Mouse (Mus musculus): ENCODE data around the gene 1500009C09Rik. TPM values are rescaled to one million over a fixed set of nuclear protein-coding genes. Genes with fewer than 3 reads are reported as not detected.
A peak's percentile ranks its signal among the peaks of the same experiment; 100 is the strongest.

The 1500009C09Rik gene
- polyA plus RNA-seq, 1 experiment from 2014 or later, result 2.4 TPM

GRCm38 (mm10) chr15:82255944-82256383, 3.8 kb downstream of the 1500009C09Rik start:
- H3K9me3 ChIP-seq (ENCODE audit: control insufficient read depth, low read length), result no peaks in the 10 kb centered on the region
- 13% methylated on average over 10 of the region's 10 CpGs for WGBS
- H3K4me2 ChIP-seq (ENCODE audit: low read depth, low read length, severe bottlenecking), result peak overlapping the region; percentile 53
- H3K36me3 ChIP-seq (ENCODE audit: control insufficient read depth, insufficient read depth, low read length), result no peaks in the 10 kb centered on the region
- no peaks in the 10 kb centered on the region for H3K27me3 ChIP-seq (ENCODE audit: control insufficient read depth, insufficient read depth, low read length)
- H3K4me1 ChIP-seq (replicated peaks; ENCODE audit: control insufficient read depth, insufficient read depth, low read length), result peaks cover 13% of the 10 kb centered on the region; the same call in 1 of the 2 replicates
- DNase-seq (ENCODE audit: low spot score) (peak; percentile 74), ATAC-seq (replicated peaks; ENCODE audit: low FRiP score) (peak; percentile 84)
- H3K9ac ChIP-seq (ENCODE audit: low read length), result peak overlapping the region; percentile 39
- H3K4me3 ChIP-seq (ENCODE audit: low read depth, low read length), result peak overlapping the region; percentile 35
- peak overlapping the region; percentile 59; the same call in 1 of the 2 replicates for H3K27ac ChIP-seq (ENCODE audit: low read depth, low read length)

GRCm38 (mm10) chr15:82259510-82259909, 7.3 kb downstream of the 1500009C09Rik start:
- Histone ChIP-seq H3K27me3 (ENCODE audit: control insufficient read depth, insufficient read depth, low read length) (no peaks in the 10 kb centered on the region), H3K4me3 (ENCODE audit: low read depth, low read length) (no peak overlapping the region), H3K4me2 (ENCODE audit: low read depth, low read length, severe bottlenecking) (no peak overlapping the region), H3K27ac (ENCODE audit: low read depth, low read length) (no peak overlapping the region), H3K36me3 (ENCODE audit: control insufficient read depth, insufficient read depth, low read length) (no peaks in the 10 kb centered on the region), H3K4me1 (replicated peaks; ENCODE audit: control insufficient read depth, insufficient read depth, low read length) (peaks cover 13% of the 10 kb centered on the region; the same call in 1 of the 2 replicates), H3K9ac (ENCODE audit: low read length) (no peak overlapping the region), H3K9me3 (ENCODE audit: control insufficient read depth, low read length) (no peaks in the 10 kb centered on the region)
- DNase-seq (ENCODE audit: low spot score) (peak; percentile 88), ATAC-seq (replicated peaks; ENCODE audit: low FRiP score) (no peak)
- WGBS, result 13% methylated on average over 16 of the region's 16 CpGs

GRCm38 (mm10) chr15:82266356-82266755, 14.2 kb downstream of the 1500009C09Rik start:
- H3K27ac ChIP-seq (ENCODE audit: low read depth, low read length), result no peak overlapping the region
- no peak; the same call in 1 of the 2 replicates for ATAC-seq (replicated peaks; ENCODE audit: low FRiP score)

GRCm38 (mm10) chr15:82268185-82268584, 16.0 kb downstream of the 1500009C09Rik start:
- Histone ChIP-seq H3K36me3 (ENCODE audit: control insufficient read depth, insufficient read depth, low read length) (no peaks in the 10 kb centered on the region), H3K27ac (ENCODE audit: low read depth, low read length) (0 out of 2 replicates have a peak overlapping the region, but pooled peaks have one; percentile 6), H3K4me2 (ENCODE audit: low read depth, low read length, severe bottlenecking) (no peak overlapping the region), H3K9me3 (ENCODE audit: control insufficient read depth, low read length) (no peaks in the 10 kb centered on the region), H3K9ac (ENCODE audit: low read length) (0 out of 2 replicates have a peak overlapping the region, but pooled peaks have one; percentile 14), H3K4me1 (replicated peaks; ENCODE audit: control insufficient read depth, insufficient read depth, low read length) (peaks cover 6% of the 10 kb centered on the region; the same call in 1 of the 2 replicates), H3K27me3 (ENCODE audit: control insufficient read depth, insufficient read depth, low read length) (no peaks in the 10 kb centered on the region; the same call in 1 of the 2 replicates), H3K4me3 (ENCODE audit: low read depth, low read length) (no peak overlapping the region)
- ATAC-seq (replicated peaks; ENCODE audit: low FRiP score) (no peak), DNase-seq (ENCODE audit: low spot score) (peak; percentile 70)
- WGBS, result 21% methylated on average over 3 of the region's 3 CpGs

More at GRCm38 (mm10) chr15:82266356-82266755, 14.2 kb downstream of the 1500009C09Rik start:
- Histone ChIP-seq H3K9ac (ENCODE audit: low read length) (no peak overlapping the region), H3K4me1 (replicated peaks; ENCODE audit: control insufficient read depth, insufficient read depth, low read length) (peaks cover 6% of the 10 kb centered on the region; the same call in 1 of the 2 replicates), H3K36me3 (ENCODE audit: control insufficient read depth, insufficient read depth, low read length) (no peaks in the 10 kb centered on the region), H3K4me2 (ENCODE audit: low read depth, low read length, severe bottlenecking) (no peak overlapping the region), H3K4me3 (ENCODE audit: low read depth, low read length) (no peak overlapping the region), H3K27me3 (ENCODE audit: control insufficient read depth, insufficient read depth, low read length) (no peaks in the 10 kb centered on the region; the same call in 1 of the 2 replicates), H3K9me3 (ENCODE audit: control insufficient read depth, low read length) (no peaks in the 10 kb centered on the region)
- 16% methylated on average over 6 of the region's 6 CpGs for WGBS
- DNase-seq (ENCODE audit: low spot score), result peak; percentile 85

GRCm38 (mm10) chr15:82268783-82269182, 16.6 kb downstream of the 1500009C09Rik start:
- Histone ChIP-seq H3K9ac (ENCODE audit: low read length) (no peak overlapping the region), H3K4me2 (ENCODE audit: low read depth, low read length, severe bottlenecking) (no peak overlapping the region), H3K27ac (ENCODE audit: low read depth, low read length) (no peak overlapping the region), H3K9me3 (ENCODE audit: control insufficient read depth, low read length) (no peaks in the 10 kb centered on the region), H3K4me1 (replicated peaks; ENCODE audit: control insufficient read depth, insufficient read depth, low read length) (peaks cover 6% of the 10 kb centered on the region; the same call in 1 of the 2 replicates), H3K4me3 (ENCODE audit: low read depth, low read length) (no peak overlapping the region), H3K36me3 (ENCODE audit: control insufficient read depth, insufficient read depth, low read length) (no peaks in the 10 kb centered on the region), H3K27me3 (ENCODE audit: control insufficient read depth, insufficient read depth, low read length) (peaks cover 2% of the 10 kb centered on the region; the same call in 1 of the 2 replicates)
- 89% methylated on average over 9 of the region's 9 CpGs for WGBS
- no peak for DNase-seq (ENCODE audit: low spot score)
- ATAC-seq (replicated peaks; ENCODE audit: low FRiP score), result no peak

GRCm38 (mm10) chr15:82271201-82271600, 19.0 kb downstream of the 1500009C09Rik start:
- Histone ChIP-seq H3K4me1 (replicated peaks; ENCODE audit: control insufficient read depth, insufficient read depth, low read length) (peaks cover 9% of the 10 kb centered on the region; the same call in 1 of the 2 replicates), H3K36me3 (ENCODE audit: control insufficient read depth, insufficient read depth, low read length) (no peaks in the 10 kb centered on the region), H3K4me3 (ENCODE audit: low read depth, low read length) (no peak overlapping the region), H3K9me3 (ENCODE audit: control insufficient read depth, low read length) (no peaks in the 10 kb centered on the region), H3K9ac (ENCODE audit: low read length) (no peak overlapping the region), H3K27ac (ENCODE audit: low read depth, low read length) (no peak overlapping the region), H3K4me2 (ENCODE audit: low read depth, low read length, severe bottlenecking) (no peak overlapping the region), H3K27me3 (ENCODE audit: control insufficient read depth, insufficient read depth, low read length) (peaks cover 3% of the 10 kb centered on the region; the same call in 1 of the 2 replicates)
- ATAC-seq (replicated peaks; ENCODE audit: low FRiP score) (0 out of 2 replicates have a peak, but pooled peaks have one; percentile 13), DNase-seq (ENCODE audit: low spot score) (peak; percentile 91)
- 3% methylated on average over 5 of the region's 5 CpGs for WGBS

- WGBS, result 85% methylated on average over 6 of the region's 6 CpGs
- H3K4me1 ChIP-seq (replicated peaks; ENCODE audit: control insufficient read depth, insufficient read depth, low read length), result peaks cover 12% of the 10 kb centered on the region; the same call in 1 of the 2 replicates
- no peak overlapping the region for H3K27ac ChIP-seq (ENCODE audit: low read depth, low read length)
- DNase-seq (ENCODE audit: low spot score), result no peak
- H3K36me3 ChIP-seq (ENCODE audit: control insufficient read depth, insufficient read depth, low read length), result no peaks in the 10 kb centered on the region
- peaks cover 3% of the 10 kb centered on the region; the same call in 1 of the 2 replicates for H3K27me3 ChIP-seq (ENCODE audit: control insufficient read depth, insufficient read depth, low read length)
- ATAC-seq (replicated peaks; ENCODE audit: low FRiP score), result no peak
- H3K4me3 ChIP-seq (ENCODE audit: low read depth, low read length), result no peak overlapping the region
- H3K9ac ChIP-seq (ENCODE audit: low read length), result no peak overlapping the region
- no peak overlapping the region for H3K4me2 ChIP-seq (ENCODE audit: low read depth, low read length, severe bottlenecking)
- no peaks in the 10 kb centered on the region for H3K9me3 ChIP-seq (ENCODE audit: control insufficient read depth, low read length)
Measured at GRCm38 (mm10) chr15:82272295-82272694, 20.1 kb downstream of the 1500009C09Rik start.

GRCm38 (mm10) chr15:82274593-82274926, 22.4 kb downstream of the 1500009C09Rik start, which contains the start of gene Sept3:
Sept3 (plus strand) TSS chr15:82274893.
- Histone ChIP-seq H3K4me1 (replicated peaks; ENCODE audit: control insufficient read depth, insufficient read depth, low read length) (peaks cover 8% of the 10 kb centered on the region; the same call in 1 of the 2 replicates), H3K9ac (ENCODE audit: low read length) (peak within 1 kb of the TSS; percentile 92), H3K4me3 (ENCODE audit: low read depth, low read length) (peak within 1 kb of the TSS; percentile 73), H3K9me3 (ENCODE audit: control insufficient read depth, low read length) (no peaks in the 10 kb centered on the region), H3K4me2 (ENCODE audit: low read depth, low read length, severe bottlenecking) (peak within 1 kb of the TSS; percentile 93), H3K27ac (ENCODE audit: low read depth, low read length) (peak within 1 kb of the TSS; percentile 88), H3K36me3 (ENCODE audit: control insufficient read depth, insufficient read depth, low read length) (peaks cover 3% of the 10 kb centered on the region; the same call in 1 of the 2 replicates), H3K27me3 (ENCODE audit: control insufficient read depth, insufficient read depth, low read length) (peaks cover 3% of the 10 kb centered on the region; the same call in 1 of the 2 replicates)
- 32% methylated on average over 6 of the region's 6 CpGs for WGBS
- no peak; the same call in 1 of the 2 replicates for ATAC-seq (replicated peaks; ENCODE audit: low FRiP score)
- DNase-seq (ENCODE audit: low spot score), result no peak

Data from forebrain, embryonic 11.5 days (tissue).